1 mouse cellular context compared by ENCODE assay signal in the genomic region with DNA sequence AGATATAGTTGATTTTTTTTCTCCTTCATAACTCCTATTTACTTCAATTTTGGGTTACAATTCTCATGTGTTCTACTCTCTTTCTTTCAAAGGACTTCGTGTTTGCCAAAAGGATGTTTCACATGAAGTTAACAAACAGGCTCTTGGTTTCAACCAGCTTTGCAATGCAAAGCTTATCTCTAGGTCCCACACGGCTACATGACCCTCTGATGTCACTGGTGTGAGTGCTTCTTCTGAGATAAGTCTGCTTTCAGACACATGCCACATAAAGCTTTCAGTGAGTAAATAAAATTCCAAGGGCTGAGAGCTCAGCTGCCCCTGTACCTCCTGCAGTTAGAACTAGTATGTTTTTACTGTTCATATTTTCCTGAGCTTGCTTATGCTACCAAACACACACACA.
TF ChIP-seq lines count a peak whose summit lies in the region.

No protein-coding gene starts in this region.

TF ChIP-seq in MEL, 35 proteins besides CTCF, POLR2A, EP300 and RAD21 (continued from another document):
- TF ChIP-seq GABPA (IDR thresholded peaks at IDR 0.05; ENCODE audit: low read depth, low read length) (no peak), POLR2AphosphoS5 (IDR thresholded peaks at IDR 0.05; ENCODE audit: borderline replicate concordance, low read depth, low read length) (no peak), ZNF384 (IDR thresholded peaks at IDR 0.05; ENCODE audit: low read depth, low read length) (no peak)
TF ChIP-seq in MEL: peak in this region for 10.
